Comparison of ENCODE assay signal across 9 mouse cellular contexts in the genomic region with DNA sequence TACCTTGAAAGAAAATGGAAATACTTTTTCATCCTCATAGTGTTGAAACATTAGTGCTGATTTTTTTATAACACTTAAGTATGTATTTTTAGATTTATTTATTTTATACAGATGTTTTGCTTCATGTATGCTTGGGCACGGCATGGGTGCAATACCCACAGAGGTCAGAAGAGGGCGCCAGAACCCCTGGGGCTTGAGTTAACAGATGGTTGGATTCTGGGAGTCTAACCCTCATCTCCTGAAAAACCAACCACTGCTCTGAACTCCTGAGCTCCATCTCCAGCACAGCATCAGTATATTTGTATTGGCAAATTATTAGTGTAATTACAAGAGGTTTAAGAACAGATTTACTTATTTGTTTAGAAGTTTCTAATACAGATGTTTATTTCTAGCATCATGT. TPM values are rescaled to one million over a fixed set of nuclear protein-coding genes. Genes with fewer than 3 reads are reported as not detected.
DNase-seq lines count a peak whose midpoint lies in the region; ATAC-seq and TF ChIP-seq lines count a peak whose summit lies in the region.
"Had no signal": no experiment of that assay in that cellular context is flagged by ENCODE, and none has a peak within 500 bp of the region (broad histone marks: within the 10 kb centered on the region; RNA-seq: fewer than 3 reads in every experiment).

No protein-coding gene starts in this region.

- H3K36me3 ChIP-seq in embryonic facial prominence, embryonic 10.5 days (replicated peaks) = no peaks in the 10 kb centered on the region
- no peaks in the 10 kb centered on the region for H3K36me3 ChIP-seq in lung, embryonic 14.5 days (ENCODE audit: insufficient read depth)
- H3K36me3 ChIP-seq: hindbrain, embryonic 15.5 days; stomach, embryonic 15.5 days had no signal

- no peaks in the 10 kb centered on the region for H3K9me3 ChIP-seq in embryonic facial prominence, embryonic 10.5 days
- no peaks in the 10 kb centered on the region for H3K9me3 ChIP-seq in lung, embryonic 14.5 days (ENCODE audit: low read depth, low read length)
- H3K9me3 ChIP-seq: hindbrain, embryonic 15.5 days; stomach, embryonic 15.5 days had no signal

- H3K4me2 ChIP-seq in lung, embryonic 14.5 days = no peak overlapping the region
- H3K4me2 ChIP-seq: hindbrain, embryonic 15.5 days; stomach, embryonic 15.5 days had no signal

- H3K27me3 ChIP-seq in embryonic facial prominence, embryonic 10.5 days (replicated peaks; ENCODE audit: low read depth, poor library complexity, severe bottlenecking) = no peaks in the 10 kb centered on the region
- no peaks in the 10 kb centered on the region for H3K27me3 ChIP-seq in lung, embryonic 14.5 days (ENCODE audit: insufficient read depth, low read length)
- H3K27me3 ChIP-seq: hindbrain, embryonic 15.5 days; stomach, embryonic 15.5 days had no signal

- no peak overlapping the region for H3K4me3 ChIP-seq in embryonic facial prominence, embryonic 10.5 days
- no peak overlapping the region for H3K4me3 ChIP-seq in lung, embryonic 14.5 days (ENCODE audit: low read depth, low read length)
- H3K4me3 ChIP-seq: hindbrain, embryonic 15.5 days; stomach, embryonic 15.5 days had no signal

- H3K9ac ChIP-seq in lung, embryonic 14.5 days = no peak overlapping the region
- H3K9ac ChIP-seq: hindbrain, embryonic 15.5 days; stomach, embryonic 15.5 days had no signal

- peak; percentile 35; the same call in 1 of the 2 replicates for ATAC-seq in lung, embryonic 14.5 days (ENCODE audit: insufficient read depth)

- WGBS in embryonic facial prominence, embryonic 10.5 days = 4% methylated on average over 2 of the region's 2 CpGs
- 3% methylated on average over 2 of the region's 2 CpGs for WGBS in lung, embryonic 14.5 days

- peak; percentile 85 for TF ChIP-seq CTCF in lung, embryonic 14.5 days (IDR thresholded peaks at IDR 0.05; ENCODE audit: low read depth)

- H3K4me1 ChIP-seq in embryonic facial prominence, embryonic 10.5 days = no peaks in the 10 kb centered on the region
- H3K4me1 ChIP-seq in lung, embryonic 14.5 days (ENCODE audit: insufficient read depth) = peaks cover 5% of the 10 kb centered on the region; the same call in 1 of the 2 replicates
- H3K4me1 ChIP-seq: hindbrain, embryonic 15.5 days had no signal

- DNase-seq in urinary bladder, postnatal 14 days (ENCODE audit: low spot score) = peak; percentile 76
- DNase-seq in urinary bladder, postnatal 10 days (ENCODE audit: low spot score) = no peak
- DNase-seq in adrenal gland, adult 2 months = peak; percentile 70
- DNase-seq in embryonic facial prominence, embryonic 10.5 days (ENCODE audit: low spot score) = peak; percentile 84
- DNase-seq in induced T-regulatory cell, adult 2 months (ENCODE audit: low read depth) = peak; percentile 90
- peak; percentile 91 for DNase-seq in lung, embryonic 14.5 days
- peak; percentile 31 for DNase-seq in right cerebral cortex, postnatal 25 days

- H3K27ac ChIP-seq in embryonic facial prominence, embryonic 10.5 days (replicated peaks) = no peak overlapping the region
- no peak overlapping the region for H3K27ac ChIP-seq in lung, embryonic 14.5 days (ENCODE audit: low read depth)
- H3K27ac ChIP-seq: hindbrain, embryonic 15.5 days; stomach, embryonic 15.5 days had no signal

RNA-seq across cellular contexts. Expression of a gene that starts 16.2 kb away (rescaled TPM):
- not detected for total RNA-seq in adrenal gland, adult 2 months (2021)
- polyA plus RNA-seq in adrenal gland, adult 2 months (2012; rRNA removed) = not detected in 2 replicates
- not detected in 2 replicates for polyA plus RNA-seq in embryonic facial prominence, embryonic 10.5 days (2016; fragmentation: Nextera tagmentation; extraction: Ambion mirVana)
- not detected in 2 replicates for polyA plus RNA-seq in lung, embryonic 14.5 days (2014; fragmentation: Nextera tagmentation; extraction: Ambion mirVana)
- polyA plus RNA-seq: hindbrain, embryonic 15.5 days; stomach, embryonic 15.5 days had no signal

RNA-seq across cellular contexts. Expression of a gene that starts 16.2 kb away (rescaled TPM):
- total RNA-seq in adrenal gland, adult 2 months (2021) = 10 to 100 TPM; 70.8 to 79.3 TPM
- polyA plus RNA-seq in adrenal gland, adult 2 months (2012; rRNA removed) = 22.2 and 29.6 TPM in 2 replicates
- polyA plus RNA-seq in embryonic facial prominence, embryonic 10.5 days (2016; fragmentation: Nextera tagmentation; extraction: Ambion mirVana) = 100 and 110 TPM in 2 replicates
- polyA plus RNA-seq in lung, embryonic 14.5 days (2014; fragmentation: Nextera tagmentation; extraction: Ambion mirVana) = 117 TPM in 2 replicates

RNA-seq across cellular contexts. Expression of a gene that starts 16.9 kb away (rescaled TPM):
- total RNA-seq in adrenal gland, adult 2 months (2021) = under 1 TPM in 1 of 2 experiments, not detected in 1; 0.38 TPM
- polyA plus RNA-seq in adrenal gland, adult 2 months (2012; rRNA removed) = 0.76 and 1.0 TPM in 2 replicates
- 0.80 and 0.90 TPM in 2 replicates for polyA plus RNA-seq in embryonic facial prominence, embryonic 10.5 days (2016; fragmentation: Nextera tagmentation; extraction: Ambion mirVana)
- 1.1 TPM in 2 replicates for polyA plus RNA-seq in lung, embryonic 14.5 days (2014; fragmentation: Nextera tagmentation; extraction: Ambion mirVana)

RNA-seq across cellular contexts. Expression of a gene that starts 21.4 kb away (rescaled TPM):
- not detected for total RNA-seq in adrenal gland, adult 2 months (2021)
- not detected in 2 replicates for polyA plus RNA-seq in adrenal gland, adult 2 months (2012; rRNA removed)
- polyA plus RNA-seq in embryonic facial prominence, embryonic 10.5 days (2016; fragmentation: Nextera tagmentation; extraction: Ambion mirVana) = 0.14 and 0.20 TPM in 2 replicates
- 0.27 and 0.33 TPM in 2 replicates for polyA plus RNA-seq in lung, embryonic 14.5 days (2014; fragmentation: Nextera tagmentation; extraction: Ambion mirVana)

RNA-seq across cellular contexts. Expression of a gene that starts 35.2 kb away (rescaled TPM):
- not detected for total RNA-seq in adrenal gland, adult 2 months (2021)
- polyA plus RNA-seq in adrenal gland, adult 2 months (2012; rRNA removed) = not detected in 2 replicates
- polyA plus RNA-seq in embryonic facial prominence, embryonic 10.5 days (2016; fragmentation: Nextera tagmentation; extraction: Ambion mirVana) = not detected in 2 replicates
- polyA plus RNA-seq in lung, embryonic 14.5 days (2014; fragmentation: Nextera tagmentation; extraction: Ambion mirVana) = 0.60 TPM in 1 of 2 replicates, not detected in the other
- polyA plus RNA-seq: hindbrain, embryonic 15.5 days had no signal
